Mouse (Mus musculus) limb, embryonic 12.5 days (tissue): ENCODE measurements at regions not wholly inside any gene's neighbourhood (a gene's known extent, or its start where the extent isn't known, plus 50 kb on each side); places are given as distances from the start of the nearest gene placed in this dataset.
A peak's percentile ranks its signal among the peaks of the same experiment; 100 is the strongest.

Experiments
- ATAC-seq: fragments of 200-750 bp; cut with Nextera tagmentation; 2 replicates; pipeline ENCODE4 v1.8.0; 2017; ENCODE audit warnings: low read depth, moderate TSS enrichment; ENCODE audit not compliant: insufficient number of reproducible peaks, insufficient read depth, low FRiP score, low TSS enrichment
- H3K27ac ChIP-seq: fragments of 300-500 bp; sonication (generic); 2 replicates; pipeline ENCODE4 v1.5.1; 2016; ENCODE audit warnings: mild to moderate bottlenecking, moderate library complexity
- H3K27me3 ChIP-seq: fragments of 300-500 bp; sonication (generic); 2 replicates; pipeline ENCODE4 v1.6.1; 2016; ENCODE audit warnings: mild to moderate bottlenecking, moderate library complexity
- H3K36me3 ChIP-seq: fragments of 300-500 bp; sonication (generic); 2 replicates; pipeline ENCODE4 v1.6.1; 2016; ENCODE audit warnings: mild to moderate bottlenecking, moderate library complexity
- H3K4me1 ChIP-seq: fragments of 300-500 bp; sonication (generic); replicated peaks from 2 replicates; pipeline ENCODE4 v1.6.1; 2016
- H3K4me2 ChIP-seq: fragments of 300-500 bp; sonication (generic); 2 replicates; pipeline ENCODE4 v1.6.1; 2016; ENCODE audit warnings: mild to moderate bottlenecking, moderate library complexity
- H3K4me3 ChIP-seq: fragments of 300-500 bp; sonication (generic); replicated peaks from 2 replicates; pipeline ENCODE4 v1.5.1; 2016; ENCODE audit warnings: mild to moderate bottlenecking
- H3K9ac ChIP-seq: fragments of 300-500 bp; sonication (generic); replicated peaks from 2 replicates; pipeline ENCODE4 v1.6.1; 2016; ENCODE audit warnings: mild to moderate bottlenecking, moderate library complexity
- H3K9me3 ChIP-seq: fragments of 300-500 bp; sonication (generic); 2 replicates; pipeline ENCODE4 v1.6.1; 2016; ENCODE audit warnings: mild to moderate bottlenecking, moderate library complexity
- WGBS: fragments of 180-500 bp; shearing (Covaris S2); methylation state at CpG from one replicate; pipeline ENCODE4 v1.1.7; 2016; 5-methylcytosine and 5-hydroxymethylcytosine counted together

DNA sequence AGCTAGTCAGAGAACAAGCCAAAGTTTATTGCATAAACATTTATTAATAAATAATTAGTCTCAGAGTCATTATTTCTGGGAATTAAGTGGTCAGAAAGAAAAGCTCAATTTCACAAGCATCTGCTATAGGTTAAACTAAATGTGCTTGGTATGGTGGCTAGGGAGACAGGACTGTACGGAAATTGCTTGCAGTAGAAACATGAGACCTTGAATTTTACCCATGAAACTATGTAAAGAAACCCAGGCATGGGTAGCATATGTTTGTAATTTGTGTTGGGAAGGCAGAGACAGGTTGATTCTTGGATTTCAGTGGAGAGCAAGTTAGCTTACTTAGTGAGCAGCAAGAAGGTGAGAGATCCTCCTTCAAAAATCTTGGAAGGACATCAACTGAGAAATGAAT is 772.7 kb downstream of the Stpg2 start:
- Histone ChIP-seq H3K27ac (0 out of 2 replicates have a peak overlapping the region, but pooled peaks have one; percentile 35), H3K9ac (no peak overlapping the region), H3K4me3 (no peak overlapping the region), H3K27me3 (no peaks in the 10 kb centered on the region), H3K4me2 (no peak overlapping the region), H3K4me1 (no peaks in the 10 kb centered on the region), H3K9me3 (peaks cover 14% of the 10 kb centered on the region), H3K36me3 (no peaks in the 10 kb centered on the region)
- WGBS = 15% methylated on average over 1 of the region's 1 CpGs
- ATAC-seq = peak; percentile 59; the same call in 1 of the 2 replicates

DNA sequence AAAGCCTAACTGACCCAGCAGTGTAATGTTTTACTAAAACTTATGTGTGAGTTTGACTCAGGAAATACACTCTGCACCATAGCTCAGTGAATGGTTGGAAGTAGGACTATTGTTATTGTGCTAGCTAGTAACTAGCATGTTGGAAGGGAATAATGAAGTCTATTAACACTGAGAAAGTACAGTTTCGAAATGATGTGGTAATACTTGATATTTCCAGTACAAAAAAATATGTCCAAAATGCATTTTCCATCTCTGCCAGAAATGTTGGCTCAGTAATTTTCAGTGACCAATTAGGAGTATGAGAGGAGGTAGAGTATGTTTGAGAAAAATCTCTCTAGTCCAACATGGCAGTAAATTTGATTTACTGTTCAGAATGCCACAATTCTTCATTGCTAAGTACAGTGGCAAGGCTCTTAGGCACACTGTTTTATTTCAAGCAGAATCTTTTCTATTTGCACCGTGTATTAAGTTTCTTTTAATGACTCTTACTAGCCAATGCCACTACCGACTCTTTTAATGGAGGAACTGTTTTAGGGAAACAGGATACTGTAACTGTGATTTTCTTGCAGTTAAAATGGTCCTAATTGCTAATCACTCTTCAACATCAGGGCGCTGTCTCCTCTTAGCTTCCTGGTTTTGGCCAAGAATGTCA is 780.5 kb downstream of the Stpg2 start:
- Histone ChIP-seq H3K9ac (no peak overlapping the region), H3K36me3 (no peaks in the 10 kb centered on the region), H3K4me2 (no peak overlapping the region), H3K4me3 (no peak overlapping the region), H3K4me1 (no peaks in the 10 kb centered on the region; the same call in 1 of the 2 replicates), H3K27ac (no peak overlapping the region), H3K9me3 (no peaks in the 10 kb centered on the region), H3K27me3 (no peaks in the 10 kb centered on the region)
- 56% methylated on average over 4 of the region's 4 CpGs for WGBS
- no peak for ATAC-seq

DNA sequence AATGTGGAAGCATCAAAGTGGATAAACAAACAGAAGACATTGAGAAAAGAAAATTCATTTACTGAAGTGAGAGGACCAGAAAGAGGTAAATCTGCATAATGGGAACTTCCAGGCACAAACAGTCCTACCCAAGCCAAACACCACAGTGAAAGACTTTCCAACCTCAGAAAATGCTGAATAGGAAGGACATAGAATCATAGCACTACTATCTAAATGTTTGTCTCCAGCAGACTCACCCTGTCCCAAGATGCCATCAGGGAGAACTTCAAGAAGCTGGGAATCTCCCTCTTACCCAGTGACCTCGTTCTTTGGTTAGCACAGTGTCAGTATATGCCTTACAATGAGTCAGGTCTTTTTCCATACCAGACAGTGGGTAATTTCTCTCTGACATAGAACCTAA is 783.4 kb downstream of the Stpg2 start:
- Histone ChIP-seq H3K4me1 (no peaks in the 10 kb centered on the region; the same call in 1 of the 2 replicates), H3K27ac (no peak overlapping the region), H3K9ac (no peak overlapping the region), H3K4me3 (no peak overlapping the region), H3K36me3 (no peaks in the 10 kb centered on the region), H3K4me2 (no peak overlapping the region), H3K27me3 (no peaks in the 10 kb centered on the region), H3K9me3 (no peaks in the 10 kb centered on the region)
- no peak for ATAC-seq
- 69% methylated on average over 1 of the region's 1 CpGs for WGBS

DNA sequence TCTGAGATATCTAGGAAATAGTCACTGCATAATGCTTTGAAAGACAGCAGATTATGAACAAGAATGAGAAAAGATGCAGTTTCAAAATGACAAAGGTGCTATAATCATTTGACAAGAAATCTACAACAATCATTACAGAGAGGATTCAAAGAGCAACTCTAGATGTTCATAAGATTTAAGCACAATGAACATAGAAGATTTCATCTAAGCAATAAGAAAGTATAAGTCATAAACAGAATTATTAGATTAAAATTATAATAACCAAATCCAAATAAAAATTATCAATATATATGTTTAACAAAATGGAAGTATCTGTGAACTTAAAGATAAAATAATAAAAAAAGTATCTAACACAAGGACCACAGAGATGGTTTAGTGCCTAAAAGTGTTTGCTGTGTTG is 783.9 kb downstream of the Stpg2 start:
- Histone ChIP-seq H3K36me3 (no peaks in the 10 kb centered on the region), H3K4me3 (no peak overlapping the region), H3K4me1 (no peaks in the 10 kb centered on the region; the same call in 1 of the 2 replicates), H3K4me2 (no peak overlapping the region), H3K9ac (no peak overlapping the region), H3K9me3 (no peaks in the 10 kb centered on the region), H3K27ac (no peak overlapping the region), H3K27me3 (no peaks in the 10 kb centered on the region)
- no peak for ATAC-seq

DNA sequence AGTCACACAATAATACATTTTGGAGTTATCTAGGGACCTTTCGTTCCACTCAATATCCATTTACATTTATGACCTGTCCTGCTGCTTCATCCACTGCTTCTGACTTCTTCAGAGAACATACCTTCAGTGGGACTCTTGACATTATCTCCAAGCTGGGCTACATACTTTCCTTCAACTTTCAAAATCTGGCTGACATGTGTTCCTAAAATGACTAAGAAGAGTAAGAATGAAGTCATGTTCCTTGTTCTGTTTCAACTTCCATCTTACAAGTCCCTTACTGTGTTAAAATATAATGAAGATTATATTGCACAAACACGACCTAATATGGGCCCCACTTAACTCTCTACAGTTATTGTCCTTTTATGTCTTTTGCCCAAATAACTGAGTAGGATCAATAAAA is 807.0 kb downstream of the Stpg2 start:
- no peak overlapping the region for H3K4me3 ChIP-seq
- WGBS = 80% methylated on average over 2 of the region's 2 CpGs
- H3K27ac ChIP-seq = no peak overlapping the region
- no peaks in the 10 kb centered on the region for H3K36me3 ChIP-seq
- no peak overlapping the region for H3K9ac ChIP-seq
- H3K4me2 ChIP-seq = no peak overlapping the region
- H3K4me1 ChIP-seq = no peaks in the 10 kb centered on the region
- H3K27me3 ChIP-seq = no peaks in the 10 kb centered on the region
- H3K9me3 ChIP-seq = no peaks in the 10 kb centered on the region
- ATAC-seq = no peak

DNA sequence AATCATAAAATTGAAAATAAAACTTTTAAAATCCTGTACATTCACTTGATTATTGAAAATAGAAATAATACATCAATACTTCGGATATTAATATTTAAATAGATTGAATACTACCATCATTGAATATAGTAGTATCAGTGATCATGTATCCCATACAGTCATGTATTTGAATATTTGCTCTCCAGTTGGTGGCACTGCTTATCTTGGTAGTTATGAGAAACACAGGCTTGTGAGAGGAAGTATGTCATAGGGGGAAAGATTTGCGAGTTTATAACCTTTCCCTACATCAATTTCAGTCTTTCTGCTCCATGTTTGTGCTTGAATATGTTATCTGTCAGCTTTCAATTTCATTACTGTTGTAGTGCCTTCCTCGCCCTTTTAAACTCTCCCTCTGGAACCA is 828.6 kb downstream of the Stpg2 start:
- H3K27me3 ChIP-seq = no peaks in the 10 kb centered on the region
- H3K4me2 ChIP-seq = no peak overlapping the region
- H3K27ac ChIP-seq = no peak overlapping the region
- H3K4me1 ChIP-seq = no peaks in the 10 kb centered on the region
- no peak overlapping the region for H3K9ac ChIP-seq
- no peaks in the 10 kb centered on the region for H3K36me3 ChIP-seq
- WGBS = 79% methylated on average over 3 of the region's 3 CpGs
- no peak for ATAC-seq
- no peak overlapping the region for H3K4me3 ChIP-seq
- no peaks in the 10 kb centered on the region for H3K9me3 ChIP-seq

DNA sequence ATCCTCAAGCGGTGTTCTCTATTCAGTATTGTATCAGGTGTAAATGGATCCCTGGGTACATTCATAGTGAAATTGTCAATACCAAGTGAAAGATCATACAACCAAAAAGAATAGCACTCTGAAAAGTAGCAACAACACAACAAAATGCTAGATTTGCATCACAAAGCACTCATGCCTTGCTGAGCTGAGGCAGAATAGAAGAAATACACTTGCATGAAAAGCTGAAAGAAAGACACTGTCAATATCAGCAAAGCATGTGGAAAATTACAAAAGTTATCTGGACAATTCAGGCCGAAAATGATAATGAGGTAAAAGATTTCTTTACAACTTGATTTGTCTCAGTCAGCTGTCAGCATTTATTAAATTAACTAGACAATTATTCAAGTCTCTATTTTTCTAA is 829.6 kb downstream of the Stpg2 start:
- H3K4me3 ChIP-seq = no peak overlapping the region
- no peaks in the 10 kb centered on the region for H3K27me3 ChIP-seq
- H3K9ac ChIP-seq = no peak overlapping the region
- H3K27ac ChIP-seq = no peak overlapping the region
- H3K36me3 ChIP-seq = no peaks in the 10 kb centered on the region
- ATAC-seq = no peak
- no peak overlapping the region for H3K4me2 ChIP-seq
- 89% methylated on average over 2 of the region's 2 CpGs for WGBS
- no peaks in the 10 kb centered on the region for H3K4me1 ChIP-seq
- no peaks in the 10 kb centered on the region for H3K9me3 ChIP-seq

DNA sequence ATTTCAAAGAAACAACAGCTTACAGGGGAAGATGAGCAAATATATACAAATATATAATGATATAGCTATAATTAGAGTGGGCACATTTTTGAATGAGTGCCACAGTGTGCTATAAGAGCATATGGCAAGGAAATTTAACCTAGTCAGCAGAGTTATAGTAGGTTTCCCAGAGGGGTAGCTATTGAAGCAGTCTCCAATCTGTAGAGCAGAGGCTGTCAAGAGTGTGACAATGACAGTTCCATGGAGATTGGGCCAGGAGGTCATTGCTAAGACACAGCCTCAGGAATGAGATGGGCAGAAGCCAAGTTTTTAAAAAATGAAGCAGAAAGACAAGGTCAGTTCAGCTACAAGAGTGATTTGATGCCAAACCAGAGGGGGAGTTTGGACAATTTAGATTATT is 839.4 kb downstream of the Stpg2 start:
- Histone ChIP-seq H3K27ac (no peak overlapping the region), H3K4me1 (no peaks in the 10 kb centered on the region), H3K27me3 (no peaks in the 10 kb centered on the region), H3K9me3 (no peaks in the 10 kb centered on the region), H3K4me3 (no peak overlapping the region), H3K9ac (no peak overlapping the region), H3K36me3 (no peaks in the 10 kb centered on the region), H3K4me2 (no peak overlapping the region)
- no peak for ATAC-seq

DNA sequence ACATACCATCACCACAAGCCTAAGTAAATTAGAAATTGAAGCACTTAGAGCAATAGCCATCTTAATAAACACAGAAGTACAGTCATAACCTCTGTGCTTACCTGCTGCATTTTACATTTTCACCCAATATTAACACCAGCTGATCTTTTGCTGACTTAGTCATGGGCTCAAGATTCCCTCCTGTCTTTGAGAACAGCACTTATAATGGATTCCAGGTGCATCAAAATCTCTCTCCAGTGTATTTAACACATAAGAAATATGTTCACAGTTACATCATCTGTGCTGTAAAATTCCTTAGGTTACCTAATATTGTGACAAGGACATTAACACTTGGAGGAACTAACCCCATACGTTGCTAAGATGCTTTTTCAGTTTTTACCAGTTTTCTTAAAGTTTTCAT is 849.1 kb downstream of the Stpg2 start:
- Histone ChIP-seq H3K4me3 (no peak overlapping the region), H3K9ac (no peak overlapping the region), H3K9me3 (no peaks in the 10 kb centered on the region), H3K4me2 (no peak overlapping the region), H3K27ac (no peak overlapping the region), H3K36me3 (no peaks in the 10 kb centered on the region), H3K4me1 (no peaks in the 10 kb centered on the region; the same call in 1 of the 2 replicates), H3K27me3 (no peaks in the 10 kb centered on the region)
- WGBS = 35% methylated on average over 1 of the region's 1 CpGs
- ATAC-seq = no peak

DNA sequence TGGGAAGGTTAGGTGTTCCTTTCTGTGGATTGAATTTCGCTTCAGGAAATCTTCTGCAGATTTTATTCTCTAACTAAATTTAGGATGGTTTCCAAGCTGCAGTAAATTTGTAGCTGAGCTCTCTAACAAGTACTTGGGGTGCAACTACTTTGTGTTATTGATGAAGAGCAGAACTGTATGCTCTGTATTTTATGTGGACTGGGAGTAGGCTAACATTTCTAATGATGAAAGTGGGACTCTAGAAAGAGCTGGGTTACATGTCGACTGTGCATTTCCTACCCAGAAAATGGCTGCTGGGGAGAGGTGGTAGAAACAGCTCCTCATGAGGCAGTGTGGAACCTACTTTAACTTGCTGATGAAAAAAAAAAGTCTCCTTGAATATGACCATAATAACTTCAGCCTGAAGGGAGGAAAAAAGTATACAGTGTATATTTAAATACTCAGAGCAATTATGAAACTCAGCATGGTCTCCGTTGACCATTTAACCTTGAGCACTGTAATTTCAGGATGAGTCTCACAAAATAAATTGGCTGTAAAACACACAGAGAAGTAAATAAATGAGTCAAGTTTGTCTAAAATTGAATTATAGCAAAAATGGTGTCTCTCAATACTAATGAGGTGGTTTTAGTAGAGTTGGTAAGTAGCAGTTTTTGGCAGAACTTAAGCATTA is 852.6 kb downstream of the Stpg2 start:
- Histone ChIP-seq H3K4me2 (no peak overlapping the region), H3K9me3 (0 out of 2 replicates have a peak, but pooled peaks cover 3% of the 10 kb centered on the region), H3K4me3 (no peak overlapping the region), H3K36me3 (no peaks in the 10 kb centered on the region), H3K27ac (no peak overlapping the region), H3K27me3 (peaks cover 4% of the 10 kb centered on the region; the same call in 1 of the 2 replicates), H3K9ac (no peak overlapping the region), H3K4me1 (no peaks in the 10 kb centered on the region; the same call in 1 of the 2 replicates)
- 72% methylated on average over 3 of the region's 3 CpGs for WGBS
- no peak for ATAC-seq

DNA sequence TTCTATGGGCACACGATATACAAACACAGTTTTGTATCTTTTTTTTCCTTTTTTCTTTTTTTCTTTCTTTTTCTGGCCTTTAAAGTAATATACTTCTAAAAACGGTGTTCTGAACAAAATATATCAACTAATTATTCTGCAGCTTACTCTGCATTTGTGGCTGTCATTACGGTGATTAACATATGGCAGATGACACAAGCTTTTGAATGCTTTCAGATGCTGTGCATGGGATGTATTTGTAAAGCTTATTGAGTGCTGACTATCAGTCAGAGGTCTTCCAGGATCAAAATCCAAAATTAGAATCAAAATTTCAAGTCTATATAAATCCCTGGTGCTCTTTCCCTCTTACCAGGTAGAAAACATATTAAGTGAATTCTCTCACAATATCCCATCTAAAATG is 853.6 kb downstream of the Stpg2 start:
- 0 out of 2 replicates have a peak, but pooled peaks cover 3% of the 10 kb centered on the region for H3K9me3 ChIP-seq
- H3K4me3 ChIP-seq = no peak overlapping the region
- H3K36me3 ChIP-seq = no peaks in the 10 kb centered on the region
- WGBS = 88% methylated on average over 3 of the region's 3 CpGs
- ATAC-seq = no peak
- H3K9ac ChIP-seq = no peak overlapping the region
- no peak overlapping the region for H3K27ac ChIP-seq
- no peak overlapping the region for H3K4me2 ChIP-seq
- peaks cover 4% of the 10 kb centered on the region; the same call in 1 of the 2 replicates for H3K27me3 ChIP-seq
- H3K4me1 ChIP-seq = no peaks in the 10 kb centered on the region; the same call in 1 of the 2 replicates
